Mouse (Mus musculus) ES-Bruce4 (cell line): ENCODE measurements around the gene Mcur1. TPM values are rescaled to one million over a fixed set of nuclear protein-coding genes. Genes with fewer than 3 reads are reported as not detected.
A peak's percentile ranks its signal among the peaks of the same experiment; 100 is the strongest.

Source experiments
- H3K27ac ChIP-seq: 2 replicates; pipeline ENCODE4 v1.5.1; 2012; ENCODE audit warnings: low read length, inconsistent platforms; ENCODE audit not compliant: insufficient read depth
- H3K27me3 ChIP-seq: 2 replicates; pipeline ENCODE4 v1.6.1; 2012; ENCODE audit warnings: mild to moderate bottlenecking, low read length, inconsistent platforms; ENCODE audit not compliant: control insufficient read depth, poor library complexity, insufficient read depth, severe bottlenecking
- H3K36me3 ChIP-seq: 2 replicates; pipeline ENCODE4 v1.6.1; 2012; ENCODE audit warnings: inconsistent platforms, mild to moderate bottlenecking, low read length, moderate library complexity; ENCODE audit not compliant: control insufficient read depth, poor library complexity, insufficient read depth, severe bottlenecking
- H3K4me1 ChIP-seq: one replicate; pipeline ENCODE4 v1.8.1; 2011; ENCODE audit warnings: low read length; ENCODE audit not compliant: control insufficient read depth, insufficient read depth
- H3K4me3 ChIP-seq: 2 replicates; pipeline ENCODE4 v1.5.1; 2011; ENCODE audit warnings: low read depth, mild to moderate bottlenecking, low read length
- H3K9ac ChIP-seq: 2 replicates; pipeline ENCODE4 v1.6.1; 2012; ENCODE audit warnings: low read depth, mild to moderate bottlenecking, inconsistent platforms; ENCODE audit not compliant: poor library complexity, severe bottlenecking
- H3K9me3 ChIP-seq: replicated peaks from 2 replicates; pipeline ENCODE4 v1.6.1; 2012; ENCODE audit warnings: mild to moderate bottlenecking, low read length, inconsistent platforms; ENCODE audit not compliant: control insufficient read depth, poor library complexity, insufficient read depth, severe bottlenecking
- CTCF ChIP-seq: IDR thresholded peaks from one replicate; pipeline ENCODE4 v1.8.1; 2011; ENCODE audit warnings: low read depth, low read length
- EP300 ChIP-seq: IDR thresholded peaks from 2 replicates; pipeline ENCODE4 v1.6.1; 2011; ENCODE audit warnings: low read depth, low read length; ENCODE audit not compliant: insufficient read depth
- POLR2A ChIP-seq: IDR thresholded peaks from one replicate; pipeline ENCODE4 v1.8.1; 2011; ENCODE audit warnings: low read length; ENCODE audit not compliant: insufficient read depth
- polyA plus RNA-seq: library from polyadenylated mRNA; stranded (reverse); fragments of >200 nt; gene quantifications from 2 replicates; pipeline ENCODE4 v1.2.4, GENCODE M21; 2011; ENCODE audit warnings: low read depth; ENCODE audit not compliant: missing spikeins, insufficient read depth, insufficient read length

Mcur1 gene
- polyA plus RNA-seq, 1 experiment = 6.1 TPM

DNA sequence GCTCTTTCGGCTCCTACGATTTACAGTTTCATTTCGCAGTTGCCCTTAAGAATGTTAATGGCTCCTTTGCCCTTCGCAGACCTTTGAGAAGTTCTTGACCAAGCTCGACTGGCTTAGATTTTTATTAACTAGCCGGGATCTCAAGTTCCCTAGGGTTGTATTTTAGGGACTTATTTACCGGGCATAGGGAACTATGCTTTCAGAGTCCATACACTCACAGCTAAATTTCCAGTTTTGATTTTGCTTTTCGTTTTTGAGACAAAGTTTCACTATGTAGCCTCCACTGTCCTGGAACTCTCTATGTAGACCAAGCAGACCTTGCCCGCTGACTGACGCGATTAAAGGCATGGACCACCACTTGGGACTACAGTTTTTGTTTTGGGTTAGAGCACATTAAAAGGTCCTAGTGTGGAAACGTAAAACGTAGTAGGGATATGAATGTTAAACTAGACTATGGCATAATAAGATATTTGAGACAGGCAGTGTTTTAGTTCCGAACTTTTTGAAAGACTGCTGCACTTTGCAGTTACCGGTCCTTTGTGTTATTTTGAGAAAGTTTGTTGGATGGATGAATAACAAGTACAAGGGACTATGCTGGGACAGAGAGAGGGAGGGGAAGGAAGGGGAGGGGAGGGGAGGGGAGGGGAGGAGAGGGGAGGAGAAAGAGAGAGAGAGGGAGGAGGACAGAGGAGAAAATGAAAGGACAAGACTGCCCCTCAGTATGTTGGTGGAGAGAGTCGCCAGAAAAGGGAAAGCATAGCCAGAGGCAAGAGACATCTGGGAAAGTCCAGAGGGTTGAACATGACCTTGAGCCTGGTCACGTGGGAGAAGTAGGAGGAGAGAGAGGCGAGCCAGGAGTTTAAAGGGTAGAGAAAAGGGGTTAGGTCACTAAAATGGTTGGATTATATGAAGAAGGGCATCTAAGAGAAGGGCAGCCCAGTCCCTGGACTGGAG is 744 bp upstream of the Mcur1 start:
- Histone ChIP-seq H3K4me1 (no peaks in the 10 kb centered on the region), H3K9ac (peak overlapping the region; percentile 44; the same call in 1 of the 2 replicates), H3K4me3 (peak overlapping the region; percentile 57), H3K36me3 (no peaks in the 10 kb centered on the region), H3K27me3 (peaks cover 4% of the 10 kb centered on the region; the same call in 1 of the 2 replicates), H3K9me3 (no peaks in the 10 kb centered on the region), H3K27ac (peak overlapping the region; percentile 75)
- TF ChIP-seq POLR2A = no peak
- TF ChIP-seq EP300 = 0 out of 2 replicates have a peak, but pooled peaks have one; percentile 63
- TF ChIP-seq CTCF = no peak

DNA sequence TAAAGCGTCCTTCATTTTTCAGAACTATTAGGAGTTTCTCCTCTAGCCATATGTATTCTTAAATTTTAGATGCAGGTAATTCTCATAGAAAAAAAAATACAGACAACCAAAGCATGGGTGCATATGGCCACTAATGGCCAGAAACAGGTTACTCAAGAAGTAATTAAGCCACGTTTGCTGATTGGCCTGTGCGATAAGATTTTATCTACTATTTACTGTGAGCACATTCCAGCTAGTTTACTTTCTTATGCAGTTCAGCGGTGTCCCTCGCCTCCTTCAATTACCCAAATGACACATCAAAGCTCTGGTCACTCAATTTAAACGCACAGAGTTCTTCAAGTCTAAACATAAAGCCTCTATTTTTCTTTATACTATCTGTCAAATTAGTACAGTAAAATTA is 1.0 kb downstream of the Mcur1 start:
- Histone ChIP-seq H3K4me3 (no peak overlapping the region), H3K9me3 (no peaks in the 10 kb centered on the region), H3K27me3 (peaks cover 4% of the 10 kb centered on the region; the same call in 1 of the 2 replicates), H3K36me3 (no peaks in the 10 kb centered on the region), H3K4me1 (no peaks in the 10 kb centered on the region), H3K9ac (no peak overlapping the region), H3K27ac (no peak overlapping the region)
- TF ChIP-seq EP300 (no peak), CTCF (no peak), POLR2A (no peak)

- Histone ChIP-seq H3K27me3 (peaks cover 4% of the 10 kb centered on the region; the same call in 1 of the 2 replicates), H3K9ac (no peak overlapping the region), H3K27ac (no peak overlapping the region), H3K4me1 (no peaks in the 10 kb centered on the region), H3K36me3 (no peaks in the 10 kb centered on the region), H3K4me3 (no peak overlapping the region), H3K9me3 (no peaks in the 10 kb centered on the region)
- TF ChIP-seq CTCF (no peak), POLR2A (no peak), EP300 (no peak)
These were observed 1.6 kb downstream of the Mcur1 start for GRCm38 (mm10) chr13:43558357-43558756.

- no peak overlapping the region for H3K4me3 ChIP-seq
- peaks cover 4% of the 10 kb centered on the region; the same call in 1 of the 2 replicates for H3K27me3 ChIP-seq
- no peak overlapping the region for H3K27ac ChIP-seq
- H3K9ac ChIP-seq = no peak overlapping the region
- TF ChIP-seq POLR2A (no peak), CTCF (no peak), EP300 (no peak)
- H3K4me1 ChIP-seq = no peaks in the 10 kb centered on the region
- no peaks in the 10 kb centered on the region for H3K9me3 ChIP-seq
- no peaks in the 10 kb centered on the region for H3K36me3 ChIP-seq
These were observed 3.0 kb downstream of the Mcur1 start for GRCm38 (mm10) chr13:43556913-43557542.

GRCm38 (mm10) chr13:43555321-43555720 is 4.7 kb downstream of the Mcur1 start:
- TF ChIP-seq POLR2A = no peak
- no peak for TF ChIP-seq EP300
- no peak for TF ChIP-seq CTCF
- H3K4me1 ChIP-seq = no peaks in the 10 kb centered on the region
- H3K36me3 ChIP-seq = no peaks in the 10 kb centered on the region
- H3K27me3 ChIP-seq = peaks cover 4% of the 10 kb centered on the region; the same call in 1 of the 2 replicates
- H3K9ac ChIP-seq = no peak overlapping the region
- H3K4me3 ChIP-seq = no peak overlapping the region
- no peak overlapping the region for H3K27ac ChIP-seq
- no peaks in the 10 kb centered on the region for H3K9me3 ChIP-seq
